Mouse (Mus musculus) CD4-positive helper T cell, adult 2 months (primary cell): Measurements from ENCODE around the gene Zdhhc7.

ENCODE experiments used
- DNase-seq: peaks from one replicate; pipeline ENCODE4 v3.0.0-alpha.2; 2012; ENCODE audit warnings: low read depth, missing footprints, low spot score

Gene Zdhhc7

DNA sequence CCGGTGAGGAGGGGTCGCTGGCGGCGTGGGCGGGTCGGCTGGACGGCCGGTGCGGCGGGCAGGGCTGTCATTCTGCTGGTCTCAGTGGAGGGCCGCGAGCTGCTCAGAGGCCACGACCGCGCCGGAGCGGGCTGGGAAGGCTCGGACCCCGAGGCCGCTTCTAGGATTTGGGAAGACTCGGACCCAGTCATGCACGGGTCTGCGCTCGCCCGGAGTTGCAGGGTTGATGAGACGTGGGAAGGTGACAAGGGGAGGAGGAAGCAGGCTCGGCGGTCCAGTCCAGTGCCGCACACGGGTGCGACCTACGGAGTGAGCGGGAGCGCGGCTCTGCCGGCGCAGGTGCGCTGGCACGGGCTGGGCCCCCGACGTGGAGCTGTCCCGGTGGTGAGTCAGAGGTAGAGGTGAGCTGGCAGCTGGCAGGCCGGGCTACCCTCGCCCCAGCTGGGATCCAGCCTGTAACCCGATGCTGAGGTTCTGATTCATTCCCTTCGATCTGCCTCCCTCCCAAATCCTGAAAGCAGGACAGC lies 13.1 kb upstream of the Zdhhc7 start:
- peak; percentile 49 for DNase-seq

GRCm38 (mm10) chr8:120113758-120114255 lies 12.5 kb upstream of the Zdhhc7 start, which contains the start of gene 6430548M08Rik:
TSS of gene 6430548M08Rik (plus strand) at chr8:120114152.
- DNase-seq = peak; percentile 100

DNA sequence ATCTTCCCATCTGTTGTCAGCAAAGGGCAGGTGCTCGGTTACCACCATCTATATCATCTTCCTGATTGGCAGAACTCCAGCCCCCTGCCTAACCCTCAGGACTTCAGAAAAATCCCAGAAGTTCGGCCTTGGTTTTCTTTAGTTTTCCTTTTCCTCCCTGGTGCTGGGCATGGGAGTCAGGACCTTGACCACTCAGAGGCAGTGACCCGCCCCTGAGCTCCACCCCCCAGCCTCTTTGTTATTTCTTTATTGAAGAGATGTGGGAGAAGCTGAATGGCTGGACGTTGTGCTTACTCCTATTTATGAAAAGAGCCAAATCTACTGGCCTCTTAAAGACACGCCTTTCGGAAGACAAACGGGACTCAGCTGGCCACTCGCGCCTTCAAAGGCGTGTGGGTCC lies 12.0 kb upstream of the Zdhhc7 start:
- DNase-seq = no peak

DNA sequence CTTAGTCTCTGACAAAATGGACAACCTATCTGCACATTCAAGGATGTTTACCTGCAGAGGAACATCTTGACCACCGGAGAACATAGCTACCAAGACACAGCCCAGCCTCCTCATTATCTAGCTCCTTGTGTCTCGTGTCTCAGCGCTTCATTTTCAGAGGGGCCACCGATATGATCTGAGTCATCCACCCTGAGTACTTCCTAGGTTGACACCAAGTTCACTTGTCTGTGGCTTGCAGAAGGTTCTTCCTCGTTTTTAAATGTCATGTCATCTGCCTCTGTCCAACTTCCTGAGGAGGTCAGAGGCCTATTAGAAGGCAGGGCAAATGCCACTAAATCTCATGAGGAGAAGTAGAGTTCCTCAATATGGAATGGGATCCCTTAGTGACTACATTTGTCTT lies 11.3 kb upstream of the Zdhhc7 start:
- DNase-seq = no peak

GRCm38 (mm10) chr8:120111382-120111781 lies 10.1 kb upstream of the Zdhhc7 start:
- no peak for DNase-seq

GRCm38 (mm10) chr8:120110966-120111365 lies 9.7 kb upstream of the Zdhhc7 start:
- DNase-seq = no peak

DNA sequence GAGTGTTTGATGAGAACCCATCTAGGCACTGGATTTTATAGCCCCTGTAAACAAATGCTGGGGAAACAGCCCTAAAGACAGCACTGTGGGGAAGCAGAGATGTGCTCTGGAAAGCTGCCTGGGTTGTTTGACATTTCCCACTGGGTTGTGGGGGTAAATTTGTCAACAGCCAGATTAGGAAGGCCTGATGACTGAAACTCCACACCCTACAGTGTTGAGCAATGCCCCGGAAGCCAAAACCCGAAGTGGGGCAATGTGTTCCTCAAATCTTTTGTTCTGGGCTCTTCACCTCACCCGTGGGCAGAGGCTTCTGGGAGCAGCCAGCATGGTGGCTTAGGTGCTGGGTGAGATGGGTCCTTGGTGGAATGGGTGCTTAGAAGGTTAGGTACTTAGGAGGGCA lies 7.9 kb upstream of the Zdhhc7 start:
- no peak for DNase-seq

DNA sequence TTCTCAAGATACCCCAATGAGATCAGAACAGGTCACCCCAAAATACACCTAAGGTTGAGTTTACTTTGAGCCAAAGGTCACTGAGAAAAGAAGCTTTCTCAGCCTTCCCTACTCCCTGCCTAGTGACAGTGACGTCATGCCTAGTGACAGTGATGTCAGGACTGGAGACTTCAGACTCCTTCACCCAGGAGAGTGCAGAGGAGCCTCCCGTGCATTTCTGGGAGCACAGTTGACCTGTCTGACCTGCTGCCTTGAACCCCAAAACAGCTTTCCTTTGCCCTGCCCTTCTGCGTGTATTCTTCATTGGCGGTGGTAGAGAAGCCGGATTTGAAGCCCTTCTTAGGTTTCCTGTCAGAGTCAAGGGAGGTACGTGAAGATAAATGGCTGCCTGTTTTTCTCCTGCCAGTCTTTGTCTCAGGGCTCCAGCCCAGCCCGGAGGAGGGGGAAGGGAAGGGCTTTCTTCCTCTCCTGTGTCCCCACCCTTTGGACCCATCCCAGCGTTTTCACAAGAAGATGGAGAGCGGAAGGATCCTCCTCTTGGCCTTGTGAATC lies 3.5 kb upstream of the Zdhhc7 start:
- DNase-seq = peak; percentile 65

DNA sequence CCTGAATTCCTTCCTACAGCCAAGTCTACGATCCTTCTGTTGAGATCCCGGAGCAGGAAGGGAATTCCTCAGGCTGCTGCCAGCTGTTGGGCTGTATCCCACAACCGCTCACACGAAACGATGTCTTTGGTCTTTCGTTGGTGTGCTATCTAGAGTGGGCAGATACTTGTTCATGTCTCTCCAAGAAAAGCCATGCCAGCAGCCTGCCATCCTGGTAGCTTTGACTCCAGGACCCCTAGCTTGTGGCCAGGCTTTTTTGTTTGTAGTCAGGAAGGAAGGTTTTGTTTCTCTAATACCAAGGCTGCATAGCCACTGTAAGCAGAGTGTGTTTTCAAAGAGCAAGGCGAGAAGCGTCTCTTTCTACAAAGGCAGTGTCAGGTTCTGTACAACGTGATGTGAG lies 2.6 kb upstream of the Zdhhc7 start:
- DNase-seq = no peak

DNA sequence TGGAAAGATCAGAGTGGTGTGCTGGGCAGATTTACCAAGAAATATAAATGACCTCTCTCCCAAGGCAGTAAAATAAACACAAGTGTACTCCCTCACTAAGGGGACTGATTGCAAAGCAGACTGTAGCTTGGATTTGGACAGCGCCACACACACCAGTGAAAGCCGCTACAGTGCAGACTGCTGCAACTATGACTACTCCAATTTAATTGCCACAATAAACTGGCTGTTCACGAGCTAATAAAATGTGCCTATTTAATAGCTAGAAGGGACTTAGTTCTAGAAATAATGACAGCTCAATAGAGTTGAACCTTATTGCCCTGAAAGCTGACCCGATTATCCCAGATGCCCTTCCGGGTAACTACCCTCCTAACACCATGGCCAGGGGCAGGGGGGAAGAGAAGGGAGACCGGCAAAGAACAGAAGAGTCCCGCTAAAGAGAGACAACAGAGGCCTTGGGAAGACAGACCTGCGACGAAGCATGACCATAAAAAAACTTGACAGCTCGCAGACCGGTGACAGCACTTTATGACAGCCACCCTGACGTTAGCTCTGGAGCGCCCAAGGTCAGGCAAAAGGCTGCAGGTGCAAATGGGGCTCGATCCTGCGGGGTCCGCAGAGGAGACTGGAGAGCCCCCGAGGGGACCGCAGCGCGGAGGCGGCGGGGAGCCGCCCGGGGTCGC lies 754 bp downstream of the Zdhhc7 start:
- DNase-seq = no peak

DNA sequence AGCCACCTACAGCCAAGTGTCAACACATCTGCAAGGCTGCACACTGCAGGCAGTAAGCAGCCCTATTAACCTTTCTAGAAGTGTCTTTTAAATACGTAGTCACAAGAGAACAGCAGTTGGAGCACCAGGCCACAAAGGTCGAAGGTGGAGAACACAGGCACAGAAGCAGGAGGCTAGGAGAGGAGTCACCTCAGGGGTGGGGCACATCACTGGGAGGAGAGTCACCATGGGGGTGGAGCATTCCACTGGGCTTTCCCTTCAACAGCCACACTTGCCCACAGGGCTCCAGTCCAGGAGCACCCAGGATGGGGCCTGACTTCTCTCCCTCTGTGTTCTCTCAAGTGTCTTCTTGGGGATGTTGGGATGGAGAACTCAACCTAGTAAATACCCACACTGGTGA lies 4.8 kb downstream of the Zdhhc7 start:
- DNase-seq = no peak

- DNase-seq = no peak
These were observed 6.5 kb downstream of the Zdhhc7 start for GRCm38 (mm10) chr8:120094801-120095200.

DNA sequence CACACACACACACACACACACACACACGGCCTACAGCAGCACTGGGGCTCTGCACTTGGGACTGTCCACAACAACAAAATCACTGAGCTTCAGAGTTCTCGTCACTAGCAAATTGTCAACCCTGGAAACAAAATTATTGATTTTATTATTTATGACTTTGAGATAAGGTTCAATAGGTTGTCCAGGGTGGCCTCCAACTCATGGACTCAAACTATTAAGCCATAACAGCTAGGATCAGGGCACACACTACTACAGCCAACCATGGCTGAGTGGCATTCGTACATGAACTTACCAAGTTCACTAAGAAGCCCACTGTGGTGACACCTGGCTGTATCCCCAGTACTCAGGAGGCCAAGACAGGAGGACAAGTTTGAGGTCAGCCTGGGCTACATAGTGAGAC lies 8.2 kb downstream of the Zdhhc7 start:
- DNase-seq = no peak

- DNase-seq = no peak
These were observed 10.2 kb downstream of the Zdhhc7 start for GRCm38 (mm10) chr8:120091032-120091431.

DNA sequence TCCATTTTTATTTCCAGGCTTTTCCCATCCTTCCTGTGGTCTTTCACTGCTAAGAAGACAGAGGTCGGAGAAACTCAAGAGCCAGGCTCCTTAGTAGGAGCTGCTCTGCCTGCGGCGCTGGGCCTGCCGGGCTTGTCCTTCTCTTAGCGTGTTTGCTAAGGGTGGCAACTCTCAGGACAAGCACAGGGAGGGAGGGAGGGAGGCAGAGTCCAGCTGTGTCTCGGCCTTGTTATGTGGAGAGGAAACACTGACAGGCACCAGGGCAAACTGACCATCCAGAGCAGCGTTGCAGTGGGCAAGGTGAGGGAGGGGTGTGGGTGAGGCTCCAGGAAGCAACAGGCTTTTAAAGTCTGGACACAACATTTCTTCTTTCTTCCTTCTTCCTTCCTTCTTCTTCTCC lies 11.8 kb downstream of the Zdhhc7 start:
- no peak for DNase-seq

- no peak for DNase-seq
These were observed 16.5 kb downstream of the Zdhhc7 start for GRCm38 (mm10) chr8:120084783-120085182.

GRCm38 (mm10) chr8:120083261-120083660 lies 18.0 kb downstream of the Zdhhc7 start:
- no peak for DNase-seq

- DNase-seq = no peak
These were observed 21.9 kb downstream of the Zdhhc7 start for GRCm38 (mm10) chr8:120079361-120079760.

DNA sequence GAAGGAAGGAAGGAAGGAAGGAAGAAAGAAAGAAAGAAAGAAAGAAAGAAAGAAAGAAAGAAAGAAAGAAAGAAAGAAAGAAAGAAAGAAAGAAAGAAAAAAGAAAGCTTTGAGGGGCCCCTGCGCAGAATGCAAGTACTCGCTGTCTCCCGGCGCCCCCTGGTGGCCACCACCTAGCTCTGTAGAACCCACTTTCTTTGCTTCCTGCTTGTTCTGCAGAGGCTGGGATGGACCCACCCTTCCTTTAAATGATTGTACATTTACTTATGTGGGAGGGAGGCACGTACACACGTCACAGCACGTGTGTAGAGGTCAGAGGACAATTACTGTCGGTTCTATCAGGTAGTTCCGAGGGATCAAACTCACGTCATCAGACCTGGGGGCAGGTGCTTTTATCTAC lies 23.2 kb downstream of the Zdhhc7 start:
- DNase-seq = peak; percentile 78

DNA sequence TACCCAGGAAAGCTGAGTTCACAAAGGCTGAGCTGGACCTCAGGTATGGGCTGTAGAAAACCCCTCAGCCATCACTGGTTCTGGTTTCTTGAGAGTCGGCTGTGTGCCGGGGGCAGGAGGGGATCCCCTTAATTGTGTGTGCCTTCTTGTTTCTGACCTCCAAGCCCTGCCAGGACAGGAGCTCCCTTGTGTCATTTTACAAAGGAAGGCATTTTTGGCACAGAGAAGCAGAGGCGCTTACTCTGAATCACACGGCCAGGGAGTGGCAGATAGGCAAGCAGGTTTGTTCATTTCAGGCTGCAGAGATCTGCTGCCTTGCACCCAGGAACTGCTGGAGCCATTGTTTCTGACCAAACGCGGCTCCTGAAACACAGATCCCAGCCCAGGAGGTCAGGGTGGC lies 25.9 kb downstream of the Zdhhc7 start:
- no peak for DNase-seq

GRCm38 (mm10) chr8:120074516-120074915 lies 26.8 kb downstream of the Zdhhc7 start:
- DNase-seq = no peak

DNA sequence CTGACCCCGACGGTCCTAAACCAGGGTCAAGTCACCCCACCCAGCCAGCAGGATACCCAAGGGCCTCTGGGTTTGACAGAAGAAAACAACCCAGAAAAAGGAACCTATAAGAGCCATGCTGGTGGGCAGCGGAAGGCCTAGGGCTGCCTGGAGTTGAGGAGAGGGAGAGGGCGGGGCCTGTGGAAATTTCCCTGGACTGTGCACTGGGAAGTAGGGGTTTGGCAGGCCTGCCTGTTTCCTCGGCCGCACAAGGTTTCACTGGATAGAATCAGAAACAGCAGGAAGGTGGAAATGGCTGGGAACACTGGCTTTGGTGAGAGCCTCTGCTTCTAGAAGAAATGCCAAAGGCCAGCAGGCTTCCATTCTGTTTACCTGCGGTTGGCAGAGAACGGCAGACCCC lies 28.5 kb downstream of the Zdhhc7 start:
- DNase-seq = no peak

DNA sequence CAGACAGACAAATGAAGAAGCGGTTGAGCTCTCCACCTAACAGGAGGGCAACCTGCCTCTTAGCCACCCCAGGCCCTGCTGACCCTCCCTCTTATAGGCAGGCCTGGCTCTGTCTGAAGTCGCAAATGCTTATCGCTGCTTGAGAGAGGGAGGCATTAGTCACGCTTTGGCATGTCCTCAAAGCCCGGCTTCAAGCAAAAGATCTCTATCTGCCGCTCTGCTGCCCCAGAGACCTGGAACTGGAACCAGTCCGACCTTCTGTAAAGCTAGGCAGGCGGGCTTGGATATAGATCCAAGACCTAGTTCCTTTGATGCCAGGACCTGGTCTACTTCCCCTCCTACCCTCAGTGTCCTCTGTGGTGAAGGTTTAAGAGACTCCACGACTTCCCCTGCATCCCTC lies 29.0 kb downstream of the Zdhhc7 start:
- DNase-seq = no peak
